8 mouse cellular contexts compared by ENCODE assay signal in the genomic region with DNA sequence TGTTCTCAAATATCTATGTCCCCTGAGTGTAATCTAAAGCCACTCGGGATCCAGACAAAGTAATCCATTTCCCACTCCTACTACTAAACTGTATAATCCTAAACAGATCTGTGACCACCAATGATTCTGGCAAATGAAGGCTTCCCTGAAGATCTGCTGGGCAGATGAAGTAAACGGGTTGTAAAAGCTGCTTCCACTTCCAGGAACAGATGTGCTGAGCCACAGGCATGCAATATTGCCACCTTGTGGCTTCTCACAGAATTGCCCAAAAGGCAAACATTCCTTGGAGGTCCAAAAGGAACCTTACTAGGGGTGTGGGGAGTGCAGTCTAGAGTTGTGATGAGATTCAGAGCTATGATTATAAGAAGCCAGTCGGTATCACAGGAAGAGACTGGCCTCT. TPM values are rescaled to one million over a fixed set of nuclear protein-coding genes. Genes with fewer than 3 reads are reported as not detected.
A peak's percentile ranks its signal among the peaks of the same experiment; 100 is the strongest.
DNase-seq lines count a peak whose midpoint lies in the region; ATAC-seq and TF ChIP-seq lines count a peak whose summit lies in the region.

No protein-coding gene starts in this region.

- peak; percentile 85 for DNase-seq in ES-E14 (ENCODE audit: low read depth, low spot score)
- DNase-seq in adrenal gland, adult 18-20 months (ENCODE audit: low spot score in 2 of 2) = peak; percentile 67 to 69
- peak; percentile 40 for DNase-seq in gastrocnemius, postnatal 25 days
- peak; percentile 56 to 77 for DNase-seq in layer of hippocampus, adult 2 months (ENCODE audit: low spot score in 2 of 2)
- DNase-seq in lung, postnatal 36 days = peak; percentile 85
- peak; percentile 85 to 89 for DNase-seq in right cerebral cortex, postnatal 10 days (ENCODE audit: low spot score in 2 of 2)

- no peaks in the 10 kb centered on the region for H3K9me3 ChIP-seq in ES-E14 (ENCODE audit: control insufficient read depth, insufficient read depth, low read depth, low read length)

- no peaks in the 10 kb centered on the region for H3K36me3 ChIP-seq in ES-E14 (ENCODE audit: control insufficient read depth, insufficient read depth, low read length, poor library complexity, severe bottlenecking)

- no peak overlapping the region for H3K4me3 ChIP-seq in ES-E14 (ENCODE audit: insufficient read depth in 1 of 2, low read depth in 1 of 2, low read length in 2 of 2, poor library complexity in 1 of 2, severe bottlenecking in 1 of 2)
- H3K4me3 ChIP-seq in cortical plate, adult 2 months (ENCODE audit: insufficient read depth, low read length) = no peak overlapping the region
- no peak overlapping the region for H3K4me3 ChIP-seq in layer of hippocampus, adult 2 months

- no peak overlapping the region for H3K27ac ChIP-seq in ES-E14 (ENCODE audit: insufficient read depth, low read depth, low read length, poor library complexity, severe bottlenecking)
- H3K27ac ChIP-seq in cortical plate, adult 2 months (ENCODE audit: insufficient read depth, low read length) = no peak overlapping the region
- no peak overlapping the region for H3K27ac ChIP-seq in layer of hippocampus, adult 2 months

- H3K9ac ChIP-seq in ES-E14 (ENCODE audit: insufficient read depth, low read depth, low read length, poor library complexity, severe bottlenecking) = no peak overlapping the region

- no peak for ATAC-seq in erythroid progenitor cell, adult 5-6 weeks (replicated peaks; ENCODE audit: low FRiP score, poor library complexity, severe bottlenecking)

- peak; percentile 93 for TF ChIP-seq CTCF in cortical plate, adult 2 months (IDR thresholded peaks at IDR 0.05; ENCODE audit: extremely low read depth, insufficient read depth, low read length)
- peak; percentile 98 for TF ChIP-seq CTCF in layer of hippocampus, adult 2 months (conservative IDR thresholded peaks at IDR 0.05)

- in situ Hi-C loops in ES-E14 (cut with MboI; ENCODE audit: low sequenced_read_pairs in 2 of 2, unreplicated experiment in 2 of 2) = loop anchor here in 1 of 2 experiments (10.0 kb wide), 2 partner anchors 84 to 174 kb away; no protein-coding TSS in a partner anchor

- TF ChIP-seq POLR2A in cortical plate, adult 2 months (IDR thresholded peaks at IDR 0.05; ENCODE audit: extremely low read depth, insufficient read depth, low read length) = no peak

- H3K4me1 ChIP-seq in ES-E14 (ENCODE audit: control insufficient read depth in 2 of 2, insufficient read depth in 2 of 2, low read length in 2 of 2, poor library complexity in 1 of 2) = peaks cover 7 to 11% of the 10 kb centered on the region in 2 experiments; a peak in 3 of 4 replicates
- peaks cover 2% of the 10 kb centered on the region for H3K4me1 ChIP-seq in cortical plate, adult 2 months (ENCODE audit: control insufficient read depth, insufficient read depth, low read length)

TF ChIP-seq in ES-E14, 5 proteins besides CTCF, POLR2A, EP300 and RAD21:
- TF ChIP-seq ZNF384 (IDR thresholded peaks at IDR 0.05; ENCODE audit: low read depth, low read length) = 0 out of 2 replicates have a peak, but pooled peaks have one; percentile 23
- TF ChIP-seq ZC3H11A (IDR thresholded peaks at IDR 0.05; ENCODE audit: borderline replicate concordance, low read depth, low read length) = peak; percentile 99
- no peak for TF ChIP-seq HCFC1 (IDR thresholded peaks at IDR 0.05; ENCODE audit: borderline replicate concordance, insufficient read depth, low read length)
- TF ChIP-seq MAFK (IDR thresholded peaks at IDR 0.05; ENCODE audit: insufficient read depth, low read depth, low read length) = 0 out of 2 replicates have a peak, but pooled peaks have one; percentile 39
TF ChIP-seq in ES-E14: peak in this region for 3.

RNA-seq across cellular contexts. Expression of a gene that starts 26.1 kb away (rescaled TPM):
- 8.0 and 8.8 TPM in 2 replicates for total RNA-seq in ES-E14 (2012; rRNA removed)
- 10 to 100 TPM; 21.1 to 27.1 TPM for total RNA-seq in adrenal gland, adult 18-20 months (2021)
- 13.8 and 14.0 TPM in 2 replicates for polyA plus RNA-seq in cortical plate, adult 2 months (2012; rRNA removed)
- 1 to 10 TPM; 8.3 to 8.7 TPM for total RNA-seq in gastrocnemius, postnatal 25 days (2021)
- total RNA-seq in layer of hippocampus, adult 2 months (2021) = 10 to 100 TPM; 21.5 to 25.2 TPM
- 3.2 and 4.6 TPM in 2 replicates for total RNA-seq in erythroid progenitor cell, adult 5-6 weeks (2015; ENCODE audit: low replicate concordance)
- total RNA-seq in erythroid progenitor cell, adult 5-6 weeks (2017; ENCODE audit: low replicate concordance) = 1.1 and 4.5 TPM in 2 replicates
